Mouse (Mus musculus): ENCODE data around the gene Olfr986. TPM values are rescaled to one million over a fixed set of nuclear protein-coding genes. Genes with fewer than 3 reads are reported as not detected.

The Olfr986 gene
- polyA plus RNA-seq, 1 experiment from 2014 or later = not detected

- Histone ChIP-seq H3K27me3 (ENCODE audit: control insufficient read depth, insufficient read depth, low read length) (no peaks in the 10 kb centered on the region), H3K4me1 (ENCODE audit: control insufficient read depth, insufficient read depth, low read length) (no peaks in the 10 kb centered on the region), H3K9ac (ENCODE audit: low read length) (no peak overlapping the region), H3K9me3 (ENCODE audit: control insufficient read depth, low read length) (no peaks in the 10 kb centered on the region), H3K27ac (ENCODE audit: low read depth, low read length) (no peak overlapping the region), H3K4me3 (ENCODE audit: low read depth, low read length) (no peak overlapping the region), H3K36me3 (ENCODE audit: control insufficient read depth, insufficient read depth, low read length) (no peaks in the 10 kb centered on the region), H3K4me2 (no peak overlapping the region)
- DNase-seq (ENCODE audit: low spot score, missing footprints) = no peak
- WGBS = 42% methylated on average over 6 of the region's 6 CpGs
- 0 out of 2 replicates have a peak, but pooled peaks have one; percentile 45 for ATAC-seq (ENCODE audit: low FRiP score)
These were observed 48.1 kb downstream of the Olfr986 start for GRCm38 (mm10) chr9:40228804-40229331.

GRCm38 (mm10) chr9:40229479-40229878 lies 48.8 kb downstream of the Olfr986 start:
- Histone ChIP-seq H3K9me3 (ENCODE audit: control insufficient read depth, low read length) (no peaks in the 10 kb centered on the region), H3K4me3 (ENCODE audit: low read depth, low read length) (no peak overlapping the region), H3K9ac (ENCODE audit: low read length) (no peak overlapping the region), H3K36me3 (ENCODE audit: control insufficient read depth, insufficient read depth, low read length) (no peaks in the 10 kb centered on the region), H3K4me1 (ENCODE audit: control insufficient read depth, insufficient read depth, low read length) (no peaks in the 10 kb centered on the region), H3K27me3 (ENCODE audit: control insufficient read depth, insufficient read depth, low read length) (no peaks in the 10 kb centered on the region), H3K4me2 (no peak overlapping the region), H3K27ac (ENCODE audit: low read depth, low read length) (no peak overlapping the region)
- ATAC-seq (ENCODE audit: low FRiP score) = no peak
- no peak for DNase-seq (ENCODE audit: low spot score, missing footprints)
- 63% methylated on average over 5 of the region's 5 CpGs for WGBS

GRCm38 (mm10) chr9:40231019-40231418 lies 50.3 kb downstream of the Olfr986 start:
- Histone ChIP-seq H3K4me2 (no peak overlapping the region), H3K9ac (ENCODE audit: low read length) (no peak overlapping the region), H3K27ac (ENCODE audit: low read depth, low read length) (no peak overlapping the region), H3K9me3 (ENCODE audit: control insufficient read depth, low read length) (no peaks in the 10 kb centered on the region), H3K36me3 (ENCODE audit: control insufficient read depth, insufficient read depth, low read length) (no peaks in the 10 kb centered on the region), H3K4me1 (ENCODE audit: control insufficient read depth, insufficient read depth, low read length) (no peaks in the 10 kb centered on the region), H3K27me3 (ENCODE audit: control insufficient read depth, insufficient read depth, low read length) (no peaks in the 10 kb centered on the region), H3K4me3 (ENCODE audit: low read depth, low read length) (no peak overlapping the region)
- DNase-seq (ENCODE audit: low spot score, missing footprints) (no peak), ATAC-seq (ENCODE audit: low FRiP score) (no peak)
- 82% methylated on average over 3 of the region's 3 CpGs for whole genome bisulfite sequencing

GRCm38 (mm10) chr9:40234233-40235072 lies 53.7 kb downstream of the Olfr986 start:
- no peaks in the 10 kb centered on the region for H3K36me3 ChIP-seq (ENCODE audit: control insufficient read depth, insufficient read depth, low read length)
- no peaks in the 10 kb centered on the region for H3K9me3 ChIP-seq (ENCODE audit: control insufficient read depth, low read length)
- no peak for DNase-seq (ENCODE audit: low spot score, missing footprints)
- no peak overlapping the region for H3K27ac ChIP-seq (ENCODE audit: low read depth, low read length)
- 62% methylated on average over 10 of the region's 10 CpGs for WGBS
- H3K27me3 ChIP-seq (ENCODE audit: control insufficient read depth, insufficient read depth, low read length) = no peaks in the 10 kb centered on the region
- H3K4me3 ChIP-seq (ENCODE audit: low read depth, low read length) = no peak overlapping the region
- H3K4me1 ChIP-seq (ENCODE audit: control insufficient read depth, insufficient read depth, low read length) = no peaks in the 10 kb centered on the region
- no peak overlapping the region for H3K9ac ChIP-seq (ENCODE audit: low read length)
- H3K4me2 ChIP-seq = no peak overlapping the region
- peak; percentile 59; the same call in 1 of the 2 replicates for ATAC-seq (ENCODE audit: low FRiP score)

- Histone ChIP-seq H3K36me3 (ENCODE audit: control insufficient read depth, insufficient read depth, low read length) (no peaks in the 10 kb centered on the region), H3K9me3 (ENCODE audit: control insufficient read depth, low read length) (no peaks in the 10 kb centered on the region), H3K27me3 (ENCODE audit: control insufficient read depth, insufficient read depth, low read length) (no peaks in the 10 kb centered on the region), H3K4me1 (ENCODE audit: control insufficient read depth, insufficient read depth, low read length) (no peaks in the 10 kb centered on the region; the same call in 1 of the 2 replicates), H3K4me2 (no peak overlapping the region), H3K27ac (ENCODE audit: low read depth, low read length) (no peak overlapping the region), H3K4me3 (ENCODE audit: low read depth, low read length) (no peak overlapping the region), H3K9ac (ENCODE audit: low read length) (no peak overlapping the region)
- 88% methylated on average over 7 of the region's 7 CpGs for WGBS
- ATAC-seq (ENCODE audit: low FRiP score) = no peak
- no peak for DNase-seq (ENCODE audit: low spot score, missing footprints)
These were observed 54.5 kb downstream of the Olfr986 start for GRCm38 (mm10) chr9:40235220-40235619.

Other genes starting within 250 kb of the Olfr986 start
- gene Olfr974, start 243.4 kb upstream of the Olfr986 start, polyA plus RNA-seq (2014; fragmentation: Nextera tagmentation; extraction: Ambion mirVana) = not detected in 2 replicates
- not detected in 2 replicates for gene Olfr975, start 228.9 kb upstream of the Olfr986 start, polyA plus RNA-seq (2014; fragmentation: Nextera tagmentation; extraction: Ambion mirVana)
- not detected in 2 replicates for gene Olfr976, start 219.8 kb upstream of the Olfr986 start, polyA plus RNA-seq (2014; fragmentation: Nextera tagmentation; extraction: Ambion mirVana)
- gene Olfr978, start 188.8 kb upstream of the Olfr986 start, polyA plus RNA-seq (2014; fragmentation: Nextera tagmentation; extraction: Ambion mirVana) = not detected in 2 replicates
- gene Olfr979, start 177.5 kb upstream of the Olfr986 start, polyA plus RNA-seq (2014; fragmentation: Nextera tagmentation; extraction: Ambion mirVana) = not detected in 2 replicates
- not detected in 2 replicates for gene Olfr980, start 171.3 kb upstream of the Olfr986 start, polyA plus RNA-seq (2014; fragmentation: Nextera tagmentation; extraction: Ambion mirVana)
- gene Olfr981, start 159.5 kb upstream of the Olfr986 start, polyA plus RNA-seq (2014; fragmentation: Nextera tagmentation; extraction: Ambion mirVana) = not detected in 2 replicates
- not detected in 2 replicates for gene Olfr982, start 107.1 kb upstream of the Olfr986 start, polyA plus RNA-seq (2014; fragmentation: Nextera tagmentation; extraction: Ambion mirVana)
- not detected in 2 replicates for gene Olfr983, start 87.3 kb upstream of the Olfr986 start, polyA plus RNA-seq (2014; fragmentation: Nextera tagmentation; extraction: Ambion mirVana)
- gene Olfr984, start 66.7 kb upstream of the Olfr986 start, polyA plus RNA-seq (2014; fragmentation: Nextera tagmentation; extraction: Ambion mirVana) = not detected in 2 replicates
- gene Olfr985, start 50.7 kb upstream of the Olfr986 start, polyA plus RNA-seq (2014; fragmentation: Nextera tagmentation; extraction: Ambion mirVana) = not detected in 2 replicates
- not detected in 2 replicates for gene Tmem225, start 32.8 kb upstream of the Olfr986 start, polyA plus RNA-seq (2014; fragmentation: Nextera tagmentation; extraction: Ambion mirVana)
- gene Zfp202, start 11.4 kb downstream of the Olfr986 start, polyA plus RNA-seq (2014; fragmentation: Nextera tagmentation; extraction: Ambion mirVana) = 6.8 and 7.3 TPM in 2 replicates
- gene Scn3b, start 88.3 kb downstream of the Olfr986 start, polyA plus RNA-seq (2014; fragmentation: Nextera tagmentation; extraction: Ambion mirVana) = 18.6 and 21.2 TPM in 2 replicates